Mouse (Mus musculus): Measurements from ENCODE around the gene Foxa3.

GRCm38 (mm10) chr7:19024581-19025255 lies 1.4 kb upstream of the Foxa3 start:
- TF ChIP-seq POLR2A (IDR thresholded peaks at IDR 0.05; ENCODE audit: low read depth, low read length) (no peak), CTCF (conservative IDR thresholded peaks at IDR 0.05; ENCODE audit: insufficient read depth, insufficient read length, low read depth, low read length) (no peak)
